Mouse (Mus musculus) limb, embryonic 11.5 days (tissue): ENCODE data around the gene Tango6. TPM values are rescaled to one million over a fixed set of nuclear protein-coding genes. Genes with fewer than 3 reads are reported as not detected.

Experiments used
- ATAC-seq: fragments of 200-750 bp; cut with Nextera tagmentation; 2 replicates; pipeline ENCODE4 v1.8.0; 2017; ENCODE audit warnings: low read depth; ENCODE audit not compliant: insufficient number of reproducible peaks, low FRiP score, low TSS enrichment
- DNase-seq: peaks from one replicate; pipeline ENCODE4 v3.0.0-alpha.2; 2015; ENCODE audit warnings: low spot score
- H3K27ac ChIP-seq: fragments of 300-500 bp; sonication (generic); replicated peaks from 2 replicates; pipeline ENCODE4 v1.5.1; 2014; ENCODE audit warnings: low read depth, mild to moderate bottlenecking, low read length
- H3K27me3 ChIP-seq: fragments of 300-500 bp; sonication (generic); 2 replicates; pipeline ENCODE4 v1.6.1; 2014; ENCODE audit warnings: mild to moderate bottlenecking, low read length, mixed read lengths; ENCODE audit not compliant: control insufficient read depth, insufficient read depth
- H3K36me3 ChIP-seq: fragments of 300-500 bp; sonication (generic); 2 replicates; pipeline ENCODE4 v1.6.1; 2014; ENCODE audit warnings: mild to moderate bottlenecking, low read length, moderate library complexity, mixed read lengths; ENCODE audit not compliant: control insufficient read depth, insufficient read depth
- H3K4me1 ChIP-seq: fragments of 300-500 bp; sonication (generic); 2 replicates; pipeline ENCODE4 v1.6.1; 2014; ENCODE audit warnings: low read length, mixed read lengths; ENCODE audit not compliant: control insufficient read depth, insufficient read depth
- H3K4me2 ChIP-seq: fragments of 300-500 bp; sonication (generic); 2 replicates; pipeline ENCODE4 v1.6.1; 2014; ENCODE audit warnings: low read depth, mild to moderate bottlenecking, moderate library complexity; ENCODE audit not compliant: severe bottlenecking
- H3K4me3 ChIP-seq: fragments of 300-500 bp; sonication (generic); 2 replicates; pipeline ENCODE4 v1.5.1; 2014; ENCODE audit warnings: low read depth, low read length
- H3K9ac ChIP-seq: fragments of 300-500 bp; sonication (generic); 2 replicates; pipeline ENCODE4 v1.6.1; 2014; ENCODE audit warnings: mild to moderate bottlenecking, low read length
- H3K9me3 ChIP-seq: fragments of 300-500 bp; sonication (generic); 2 replicates; pipeline ENCODE4 v1.6.1; 2016; ENCODE audit warnings: low read length; ENCODE audit not compliant: control insufficient read depth
- WGBS: fragments of 180-500 bp; shearing (Covaris S2); extraction: QIAGEN DNeasy Blood & Tissue Kit; methylation state at CpG from one replicate; pipeline ENCODE4 v1.1.7; 2014; 5-methylcytosine and 5-hydroxymethylcytosine counted together
- polyA plus RNA-seq: library from polyadenylated mRNA; unstranded; fragments of >200 nt; fragmentation: Nextera tagmentation; extraction: Ambion mirVana; gene quantifications from 2 replicates; pipeline ENCODE4 v1.2.1, GENCODE M21; 2014

Gene Tango6
- polyA plus RNA-seq, 1 experiment from 2014 or later: 10.0 TPM

DNA sequence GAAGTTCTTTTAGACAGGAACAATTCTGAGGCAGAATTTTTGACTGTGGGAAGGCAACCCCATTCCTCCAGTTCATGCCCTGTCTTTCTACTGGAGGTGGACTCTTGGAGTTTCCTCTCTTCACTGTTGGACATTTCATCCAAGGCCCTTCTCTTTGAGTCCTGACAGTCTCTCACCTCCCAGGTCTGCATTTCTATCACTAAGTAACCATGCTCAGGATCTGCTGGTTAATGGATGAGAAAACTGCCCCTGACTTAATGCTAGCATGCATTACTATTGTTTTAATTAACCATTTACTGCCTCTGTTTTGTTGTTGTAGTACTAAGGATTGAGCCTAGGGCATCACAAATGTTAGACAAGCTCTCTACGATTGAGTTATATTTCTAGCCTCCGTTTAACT lies 82.7 kb downstream of the Tango6 start:
- H3K9ac ChIP-seq: no peak overlapping the region
- H3K27me3 ChIP-seq: no peaks in the 10 kb centered on the region
- WGBS: 94% methylated on average over 2 of the region's 2 CpGs
- H3K36me3 ChIP-seq: no peaks in the 10 kb centered on the region
- H3K4me1 ChIP-seq: peaks cover 8% of the 10 kb centered on the region
- no peak overlapping the region for H3K27ac ChIP-seq
- H3K9me3 ChIP-seq: no peaks in the 10 kb centered on the region
- ATAC-seq (no peak), DNase-seq (no peak)
- H3K4me3 ChIP-seq: no peak overlapping the region
- H3K4me2 ChIP-seq: no peak overlapping the region

DNA sequence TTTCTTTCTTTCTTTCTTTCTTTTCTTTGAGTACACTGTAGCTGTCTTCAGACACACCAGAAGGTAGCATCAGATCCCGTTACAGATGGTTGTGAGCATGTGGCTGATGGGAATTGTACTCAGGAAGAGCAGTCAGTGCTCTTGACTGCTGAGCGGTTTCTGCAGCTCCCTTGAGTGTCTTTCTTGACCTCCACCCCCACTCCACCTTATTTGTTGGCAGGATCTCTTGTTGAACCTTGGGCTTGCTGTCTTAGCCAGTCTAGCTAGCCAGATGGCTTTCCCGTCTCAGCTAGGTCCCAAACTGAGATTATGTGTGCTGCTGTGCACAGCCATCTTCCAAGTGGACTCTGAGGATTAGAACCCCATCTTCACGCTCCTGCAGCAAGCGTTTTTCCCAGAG lies 83.9 kb downstream of the Tango6 start:
- Histone ChIP-seq H3K9ac (no peak overlapping the region), H3K4me2 (no peak overlapping the region), H3K27me3 (no peaks in the 10 kb centered on the region), H3K4me3 (no peak overlapping the region), H3K4me1 (peaks cover 7% of the 10 kb centered on the region), H3K27ac (no peak overlapping the region), H3K9me3 (no peaks in the 10 kb centered on the region), H3K36me3 (no peaks in the 10 kb centered on the region)
- no peak for ATAC-seq
- no peak for DNase-seq
- 89% methylated on average over 5 of the region's 5 CpGs for WGBS

DNA sequence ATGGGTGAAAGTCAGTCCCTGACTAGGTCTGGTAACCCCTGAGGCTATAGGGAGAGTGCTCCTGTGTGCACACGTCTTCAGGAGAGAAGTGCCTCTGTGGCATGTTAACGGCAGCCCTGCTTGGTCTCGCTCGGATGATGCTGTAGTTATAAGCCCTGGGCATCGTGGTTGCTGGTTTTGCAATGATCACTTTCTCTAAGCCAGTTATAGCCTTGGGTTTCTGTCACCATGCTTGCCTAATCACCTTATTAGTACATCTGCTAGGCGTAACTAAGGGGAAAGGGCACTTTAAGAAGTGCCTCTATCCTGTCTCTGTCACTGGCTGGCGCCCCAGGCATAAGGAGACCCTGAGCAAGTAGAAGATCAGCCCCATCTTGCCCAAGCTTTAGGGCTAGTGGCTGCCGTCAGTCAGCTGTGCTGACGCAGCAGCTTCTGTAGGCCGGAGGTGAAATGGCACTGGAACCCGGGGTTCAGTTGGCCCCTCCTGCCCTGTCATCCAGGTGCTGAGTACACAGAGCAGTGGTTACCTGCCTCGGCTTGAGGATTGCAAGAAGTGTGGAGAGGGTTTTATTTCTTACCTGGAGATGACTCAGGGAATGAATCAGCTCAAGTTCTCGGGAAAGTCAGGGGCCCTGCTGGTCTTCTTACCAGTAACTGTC lies 86.4 kb downstream of the Tango6 start:
- H3K4me3 ChIP-seq: no peak overlapping the region
- H3K27ac ChIP-seq: no peak overlapping the region
- no peak overlapping the region for H3K9ac ChIP-seq
- ATAC-seq: no peak
- H3K27me3 ChIP-seq: no peaks in the 10 kb centered on the region
- no peaks in the 10 kb centered on the region for H3K9me3 ChIP-seq
- DNase-seq: no peak
- WGBS: 75% methylated on average over 13 of the region's 13 CpGs
- H3K4me1 ChIP-seq: no peaks in the 10 kb centered on the region
- H3K36me3 ChIP-seq: no peaks in the 10 kb centered on the region
- H3K4me2 ChIP-seq: no peak overlapping the region

DNA sequence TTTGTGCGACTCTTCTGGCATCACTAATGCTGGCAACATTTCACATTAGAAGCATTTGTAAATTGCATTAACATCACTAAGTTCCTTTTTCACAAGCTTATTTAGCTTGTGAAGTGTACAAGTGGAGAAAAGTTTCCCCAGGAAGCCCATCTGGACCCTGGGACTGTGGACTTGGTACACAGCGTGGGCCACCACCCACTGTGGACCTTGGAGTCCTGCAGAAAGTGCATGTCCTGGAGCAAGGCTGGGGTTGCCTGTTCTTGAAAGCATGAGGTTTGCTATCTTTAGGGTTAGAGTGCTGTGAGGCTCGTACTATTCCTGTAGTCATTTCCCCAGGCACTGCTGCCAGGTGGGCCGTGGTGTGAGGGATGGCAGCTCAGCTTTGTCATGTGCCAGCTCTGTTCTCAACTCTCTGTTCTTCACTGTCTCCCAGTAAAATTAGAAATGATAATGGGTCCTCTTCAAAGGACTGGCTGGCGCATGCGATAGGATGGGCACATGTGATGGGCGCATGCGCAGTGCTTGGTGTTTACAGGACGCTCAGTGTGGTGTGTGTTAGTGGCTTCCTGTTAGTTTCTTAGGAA lies 87.8 kb downstream of the Tango6 start:
- ATAC-seq (no peak), DNase-seq (no peak)
- 91% methylated on average over 9 of the region's 9 CpGs for WGBS
- Histone ChIP-seq H3K4me1 (no peaks in the 10 kb centered on the region), H3K36me3 (no peaks in the 10 kb centered on the region), H3K4me2 (no peak overlapping the region), H3K27me3 (no peaks in the 10 kb centered on the region), H3K9ac (no peak overlapping the region), H3K27ac (no peak overlapping the region), H3K4me3 (no peak overlapping the region), H3K9me3 (no peaks in the 10 kb centered on the region)

GRCm38 (mm10) chr8:106772094-106772493 lies 89.2 kb downstream of the Tango6 start:
- ATAC-seq: no peak
- Histone ChIP-seq H3K4me3 (no peak overlapping the region), H3K4me2 (no peak overlapping the region), H3K36me3 (no peaks in the 10 kb centered on the region), H3K4me1 (no peaks in the 10 kb centered on the region), H3K27ac (no peak overlapping the region), H3K27me3 (no peaks in the 10 kb centered on the region), H3K9ac (no peak overlapping the region), H3K9me3 (no peaks in the 10 kb centered on the region)
- 86% methylated on average over 6 of the region's 6 CpGs for WGBS
- no peak for DNase-seq

DNA sequence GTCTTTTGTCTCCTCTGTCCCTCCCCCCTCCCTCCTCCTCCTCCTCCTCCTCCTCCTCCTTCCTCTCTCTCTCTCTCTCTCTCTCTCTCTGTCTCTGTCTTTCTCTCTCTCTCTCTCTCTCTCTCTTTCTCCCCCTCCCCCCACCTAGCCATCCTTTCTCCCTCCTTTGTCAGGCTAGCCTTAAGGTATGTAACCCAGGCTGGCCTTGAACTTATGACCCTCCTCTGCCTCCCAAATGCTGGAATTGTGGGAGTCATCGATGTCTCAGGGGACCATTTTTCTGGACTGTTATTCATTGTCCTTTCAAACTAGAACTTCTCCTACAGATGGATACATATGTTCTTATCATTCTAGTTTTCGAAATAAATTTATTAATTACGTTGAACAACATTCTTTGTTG lies 89.6 kb downstream of the Tango6 start:
- ATAC-seq (no peak), DNase-seq (no peak)
- H3K9me3 ChIP-seq: no peaks in the 10 kb centered on the region
- H3K4me3 ChIP-seq: no peak overlapping the region
- no peaks in the 10 kb centered on the region for H3K36me3 ChIP-seq
- 93% methylated on average over 3 of the region's 3 CpGs for WGBS
- no peak overlapping the region for H3K27ac ChIP-seq
- no peak overlapping the region for H3K4me2 ChIP-seq
- H3K27me3 ChIP-seq: no peaks in the 10 kb centered on the region
- H3K9ac ChIP-seq: no peak overlapping the region
- no peaks in the 10 kb centered on the region for H3K4me1 ChIP-seq

GRCm38 (mm10) chr8:106774567-106775320 lies 91.9 kb downstream of the Tango6 start:
- Histone ChIP-seq H3K4me2 (no peak overlapping the region), H3K36me3 (no peaks in the 10 kb centered on the region), H3K27ac (no peak overlapping the region), H3K4me3 (no peak overlapping the region), H3K9ac (no peak overlapping the region), H3K9me3 (no peaks in the 10 kb centered on the region), H3K27me3 (no peaks in the 10 kb centered on the region), H3K4me1 (no peaks in the 10 kb centered on the region)
- 67% methylated on average over 8 of the region's 8 CpGs for whole genome bisulfite sequencing
- no peak for DNase-seq
- no peak for ATAC-seq

DNA sequence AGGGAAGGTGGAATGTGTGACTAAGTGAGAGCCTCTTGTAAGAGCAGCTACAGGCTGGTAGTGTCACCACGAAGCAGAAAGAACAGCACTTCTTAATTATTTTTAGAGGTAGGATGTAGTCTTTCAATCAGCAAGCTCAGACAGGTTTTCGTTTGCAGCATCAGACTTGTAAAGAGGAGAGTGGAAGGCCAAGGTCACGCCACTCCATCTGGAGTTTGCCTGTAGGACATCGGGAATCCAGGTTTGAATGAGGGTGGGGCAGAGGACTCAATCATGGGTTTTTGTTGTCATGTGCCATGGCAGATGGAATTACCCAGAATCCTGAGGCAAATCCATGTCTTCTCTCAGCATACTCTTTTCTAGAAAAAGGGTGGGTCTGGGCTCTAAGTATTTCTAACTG lies 106.8 kb downstream of the Tango6 start:
- Histone ChIP-seq H3K36me3 (no peaks in the 10 kb centered on the region), H3K9me3 (no peaks in the 10 kb centered on the region), H3K4me3 (no peak overlapping the region), H3K27ac (no peak overlapping the region), H3K4me2 (no peak overlapping the region), H3K4me1 (no peaks in the 10 kb centered on the region), H3K27me3 (no peaks in the 10 kb centered on the region), H3K9ac (no peak overlapping the region)
- WGBS: 59% methylated on average over 4 of the region's 4 CpGs
- ATAC-seq (no peak), DNase-seq (no peak)
